Mouse (Mus musculus): Measurements from ENCODE around the gene Gm8138.
"Not testable (repeated sequence)": the region's sequence is repeated elsewhere in the genome, so short reads cannot be mapped to it uniquely, and the experiment has no call there.

Gene Gm8138

GRCm38 (mm10) chr14:43416250-43416649 is at the start of gene Gm8138:
Gene Gm8138 (minus strand): TSS chr14:43416350.
- DNase-seq (ENCODE audit: low spot score in 2 of 2): not testable (repeated sequence)

- not testable (repeated sequence) for DNase-seq (ENCODE audit: low spot score in 2 of 2)
Observed at GRCm38 (mm10) chr14:43361713-43362112, 54.4 kb downstream of the Gm8138 start.
